Mouse (Mus musculus) C2C12 (cell line): ENCODE data around the gene Prima1. TPM values are rescaled to one million over a fixed set of nuclear protein-coding genes. Genes with fewer than 3 reads are reported as not detected.
A peak's percentile ranks its signal among the peaks of the same experiment; 100 is the strongest.

ENCODE experiments used
- H3K27me3 ChIP-seq: one replicate; pipeline ENCODE4 v1.6.1; 2011; ENCODE audit not compliant: control insufficient read depth, insufficient read depth, insufficient read length
- H3K36me3 ChIP-seq: one replicate; pipeline ENCODE4 v1.6.1; 2011; ENCODE audit not compliant: control insufficient read depth, insufficient read depth
- H3K4me3 ChIP-seq: one replicate; pipeline ENCODE4 v1.5.1; 2011; ENCODE audit warnings: mild to moderate bottlenecking, control low read depth; ENCODE audit not compliant: poor library complexity, insufficient read depth, severe bottlenecking
- H3K79me2 ChIP-seq: one replicate; pipeline ENCODE4 v1.6.1; 2011; ENCODE audit not compliant: control insufficient read depth, insufficient read depth
- H3K79me3 ChIP-seq: one replicate; pipeline ENCODE4 v1.6.1; 2011; ENCODE audit warnings: low read depth, control low read depth
- H3ac ChIP-seq: one replicate; pipeline ENCODE3; 2011; ENCODE audit warnings: low read depth; ENCODE audit not compliant: control insufficient read depth, insufficient read length
- CEBPB ChIP-seq: IDR thresholded peaks from one replicate; pipeline ENCODE4 v1.6.1; 2011; ENCODE audit warnings: low read depth, mild to moderate bottlenecking, control low read depth, moderate library complexity
- CTCF ChIP-seq: IDR thresholded peaks from one replicate; pipeline ENCODE4 v1.5.1; 2011; ENCODE audit not compliant: control insufficient read depth, insufficient read depth, insufficient read length
- FOSL1 ChIP-seq: IDR thresholded peaks from one replicate; pipeline ENCODE4 v1.8.0; 2011; ENCODE audit warnings: mild to moderate bottlenecking, low read length; ENCODE audit not compliant: poor library complexity, insufficient read depth, severe bottlenecking
- MAX ChIP-seq: IDR thresholded peaks from one replicate; pipeline ENCODE4 v1.6.1; 2011; ENCODE audit warnings: mild to moderate bottlenecking, control low read depth
- MYOD1 ChIP-seq: IDR thresholded peaks from one replicate; pipeline ENCODE4 v1.6.1; 2011; ENCODE audit warnings: low read depth; ENCODE audit not compliant: control insufficient read depth, insufficient read length
- MYOG ChIP-seq: IDR thresholded peaks from one replicate; pipeline ENCODE4 v1.6.1; 2011; ENCODE audit not compliant: control insufficient read depth, insufficient read length; ENCODE audit errors: extremely low read depth
- USF1 ChIP-seq: IDR thresholded peaks from one replicate; pipeline ENCODE4 v1.6.1; 2011; ENCODE audit warnings: low read depth, mild to moderate bottlenecking, control low read depth, moderate library complexity
- long read RNA-seq, 2 experiments: library from polyadenylated mRNA; unstranded; transcript quantifications; one replicate each; pipeline ENCODE4 v2.0.0; 2019 to 2020
- polyA plus RNA-seq: library from polyadenylated mRNA; unstranded; fragments of >200 nt; fragmentation: generic; extraction: Trizol; gene quantifications from one replicate; pipeline ENCODE4 v1.2.1, GENCODE M21; 2012; ENCODE audit warnings: missing spikeins

Gene Prima1
- polyA plus RNA-seq: not detected
- long read RNA-seq, experiment 1: 0 reads
- long read RNA-seq, experiment 2: 0 reads

- no peaks in the 10 kb centered on the region for H3K36me3 ChIP-seq
- no peaks in the 10 kb centered on the region for H3K79me2 ChIP-seq
- H3ac ChIP-seq: no peak within 1 kb of the TSS
- H3K4me3 ChIP-seq: no peak within 1 kb of the TSS
- no peak for TF ChIP-seq CEBPB
- TF ChIP-seq MYOD1: no peak
- no peak for TF ChIP-seq MAX
- no peak for TF ChIP-seq CTCF
- no peaks in the 10 kb centered on the region for H3K79me3 ChIP-seq
- H3K27me3 ChIP-seq: no peaks in the 10 kb centered on the region
These were observed at the start of gene Prima1 for GRCm38 (mm10) chr12:103242083-103242581. Prima1 (minus strand) TSS chr12:103242150.

DNA sequence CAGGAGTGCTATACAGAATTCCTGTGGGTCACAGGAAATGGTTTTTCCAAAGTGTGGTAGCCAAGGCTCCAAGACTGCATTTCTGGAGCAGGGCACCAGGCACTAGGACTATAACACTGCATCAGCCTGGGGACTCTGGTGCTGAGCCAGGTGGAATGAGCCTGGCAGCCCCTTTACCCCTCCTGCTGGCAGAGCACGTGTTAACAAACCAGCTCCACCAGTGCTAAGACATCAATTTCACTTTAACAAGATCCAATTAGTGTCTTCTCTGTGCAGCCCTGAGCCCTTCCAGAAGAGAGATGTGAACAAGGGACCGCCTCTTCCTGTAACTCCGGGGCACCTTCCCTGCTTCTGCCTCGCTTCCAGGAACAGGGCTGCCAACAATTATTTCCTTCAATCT is 45.3 kb upstream of the Prima1 start:
- Histone ChIP-seq H3K79me3 (no peaks in the 10 kb centered on the region), H3K4me3 (no peak overlapping the region), H3K36me3 (no peaks in the 10 kb centered on the region), H3ac (no peak overlapping the region), H3K27me3 (no peaks in the 10 kb centered on the region), H3K79me2 (no peaks in the 10 kb centered on the region)
- TF ChIP-seq FOSL1 (no peak), MYOD1 (no peak), MYOG (no peak), USF1 (no peak), MAX (no peak), CEBPB (no peak), CTCF (no peak)

GRCm38 (mm10) chr12:103283411-103283810 is 41.5 kb upstream of the Prima1 start:
- TF ChIP-seq MAX (no peak), USF1 (no peak), FOSL1 (no peak), CEBPB (no peak), MYOG (no peak), CTCF (no peak), MYOD1 (no peak)
- H3K4me3 ChIP-seq: no peak overlapping the region
- H3K79me3 ChIP-seq: no peaks in the 10 kb centered on the region
- H3K79me2 ChIP-seq: no peaks in the 10 kb centered on the region
- no peaks in the 10 kb centered on the region for H3K27me3 ChIP-seq
- no peaks in the 10 kb centered on the region for H3K36me3 ChIP-seq
- no peak overlapping the region for H3ac ChIP-seq

- Histone ChIP-seq H3K79me3 (no peaks in the 10 kb centered on the region), H3ac (no peak overlapping the region)
- TF ChIP-seq CTCF: no peak
- no peak for TF ChIP-seq MYOD1
These were observed 41.0 kb upstream of the Prima1 start for GRCm38 (mm10) chr12:103282936-103283335.

DNA sequence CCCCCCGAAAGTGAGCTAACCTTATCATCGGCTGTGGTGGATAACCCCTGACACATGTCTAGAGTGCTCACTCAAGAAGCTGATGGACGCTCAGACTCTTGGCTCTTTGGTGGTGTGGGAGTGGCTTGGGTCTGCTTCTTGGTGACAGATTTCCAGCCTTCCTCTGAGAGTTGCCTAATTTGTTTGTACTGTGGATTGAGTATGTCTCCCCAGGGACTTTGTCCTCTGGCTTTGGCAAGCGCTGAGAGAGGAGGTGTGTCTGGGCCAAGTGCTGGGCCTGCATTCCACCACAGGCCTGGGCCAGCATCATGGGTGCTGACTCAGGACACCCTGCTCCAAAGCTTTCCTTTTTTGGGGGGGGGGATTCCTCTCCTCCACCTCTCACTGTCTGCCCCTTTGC is 40.0 kb upstream of the Prima1 start:
- Histone ChIP-seq H3K27me3 (no peaks in the 10 kb centered on the region), H3K4me3 (no peak overlapping the region), H3K79me3 (no peaks in the 10 kb centered on the region), H3K36me3 (no peaks in the 10 kb centered on the region), H3K79me2 (no peaks in the 10 kb centered on the region), H3ac (no peak overlapping the region)
- TF ChIP-seq CEBPB (peak; percentile 90), FOSL1 (no peak)

More at GRCm38 (mm10) chr12:103282936-103283335, 41.0 kb upstream of the Prima1 start:
- no peaks in the 10 kb centered on the region for H3K27me3 ChIP-seq
- no peaks in the 10 kb centered on the region for H3K79me2 ChIP-seq
- H3K36me3 ChIP-seq: no peaks in the 10 kb centered on the region
- H3K4me3 ChIP-seq: no peak overlapping the region

GRCm38 (mm10) chr12:103281491-103281890 is 39.5 kb upstream of the Prima1 start:
- Histone ChIP-seq H3ac (no peak overlapping the region), H3K27me3 (no peaks in the 10 kb centered on the region), H3K4me3 (no peak overlapping the region), H3K36me3 (no peaks in the 10 kb centered on the region), H3K79me3 (no peaks in the 10 kb centered on the region), H3K79me2 (no peaks in the 10 kb centered on the region)
- TF ChIP-seq MYOD1 (no peak), CEBPB (no peak), MYOG (no peak), MAX (no peak), FOSL1 (no peak), USF1 (no peak), CTCF (no peak)
